Mouse (Mus musculus): ENCODE data around the gene Tspyl1.
"Not testable (repeated sequence)": the region's sequence is repeated elsewhere in the genome, so short reads cannot be mapped to it uniquely, and the experiment has no call there.

The Tspyl1 gene

DNA sequence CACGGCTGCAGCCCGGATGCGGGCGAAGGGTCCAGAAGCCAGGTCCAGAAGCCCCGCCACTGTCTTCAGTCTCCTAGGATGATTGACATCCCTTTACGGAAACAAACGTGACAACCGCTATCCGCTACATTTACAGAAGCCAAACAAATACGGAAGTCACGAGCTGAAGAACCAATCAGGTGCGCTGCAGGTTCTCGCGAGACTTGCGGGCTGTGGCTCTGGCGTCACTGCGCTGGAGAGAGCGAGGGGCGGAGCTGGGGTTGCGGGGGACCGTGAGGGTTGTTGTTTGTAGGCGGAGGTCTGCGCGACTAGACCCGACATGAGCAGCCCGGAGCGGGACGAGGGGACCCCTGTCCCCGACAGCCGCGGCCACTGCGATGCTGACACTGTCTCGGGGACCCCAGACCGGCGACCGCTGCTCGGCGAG is at the start of gene Tspyl1:
TSS of gene Tspyl1 (plus strand) at position 229 of the 427 bp plus-strand sequence.
- DNase-seq (ENCODE audit: low read depth, low spot score), result peak; percentile 97

DNA sequence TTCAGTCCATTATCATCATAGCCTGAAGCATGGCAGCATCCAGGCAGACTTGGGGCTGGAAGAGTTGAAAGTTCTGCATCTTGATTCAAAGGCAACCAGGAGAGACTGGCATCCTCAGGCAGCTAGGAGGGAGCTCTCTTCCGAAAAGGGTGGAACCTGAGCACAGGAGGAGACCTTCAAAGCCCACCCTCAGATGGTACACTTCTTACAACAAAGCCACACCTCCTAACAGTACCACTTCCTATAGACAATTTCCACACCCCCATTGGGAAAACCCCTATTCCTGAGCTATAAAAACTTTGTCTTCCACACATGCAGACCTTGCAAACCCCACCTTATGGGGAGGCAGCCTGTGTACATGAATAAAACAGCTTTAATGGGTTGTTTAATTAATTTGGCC is 48.6 kb upstream of the Tspyl1 start:
- no peak for DNase-seq (ENCODE audit: low read depth, low spot score)

DNA sequence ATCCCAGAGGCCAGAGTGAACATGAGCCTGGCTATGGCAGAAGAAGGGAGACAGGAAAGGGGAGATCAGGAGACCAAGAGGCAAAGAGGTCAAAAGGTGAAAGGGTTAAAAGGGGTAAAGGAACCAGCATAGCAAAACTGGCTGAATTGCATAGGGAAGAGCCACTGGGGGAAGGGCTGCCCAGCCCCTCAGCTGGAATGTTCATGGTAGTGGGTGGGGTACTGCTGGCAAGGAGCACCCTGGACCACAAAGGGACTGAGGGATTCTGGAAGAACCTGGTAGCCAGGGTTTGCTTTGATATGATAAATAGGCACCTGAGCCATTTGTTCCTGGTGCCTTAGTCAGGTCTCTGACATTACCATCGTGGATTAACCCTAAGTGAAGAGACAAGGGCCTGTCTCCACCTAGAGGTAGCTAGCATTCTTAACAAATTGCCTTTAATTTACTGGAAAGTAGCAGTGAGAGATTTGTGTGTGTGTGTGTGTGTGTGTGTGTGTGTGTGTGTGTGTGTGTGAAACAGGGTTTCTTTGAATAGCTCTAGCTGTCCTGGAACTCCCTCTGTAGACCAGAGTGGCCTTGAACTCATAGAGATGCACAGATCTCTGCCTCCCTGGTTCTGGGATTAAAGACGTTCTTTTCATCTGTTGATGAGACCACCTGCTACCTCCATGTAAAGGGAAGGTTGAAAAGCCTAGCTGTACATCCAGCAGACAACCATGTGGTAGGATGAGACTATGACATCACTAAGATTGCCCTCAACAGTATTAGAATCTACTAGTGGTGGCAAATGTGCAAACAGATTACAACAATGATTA is 47.9 kb upstream of the Tspyl1 start:
- no peak for DNase-seq (ENCODE audit: low read depth, low spot score)

DNA sequence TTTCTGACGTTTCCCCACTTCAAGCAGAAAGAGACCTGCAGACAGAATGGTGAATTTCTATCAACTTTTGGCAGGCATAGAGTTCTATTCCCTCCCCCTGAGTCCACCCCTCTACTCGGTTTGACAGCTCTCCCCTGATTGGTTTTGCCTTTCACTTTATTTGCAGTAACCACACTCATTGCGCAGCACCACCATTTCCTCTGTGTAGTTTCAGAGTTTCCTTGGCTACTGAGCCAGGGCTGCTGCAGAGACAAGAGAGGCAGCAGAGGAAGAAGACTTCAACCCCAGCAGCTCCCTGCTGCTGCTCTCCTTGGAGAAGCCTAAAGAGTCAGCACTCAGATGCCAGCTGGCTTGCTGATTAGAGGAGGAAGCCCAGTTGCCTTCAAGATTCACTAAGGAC is 46.6 kb upstream of the Tspyl1 start:
- no peak for DNase-seq (ENCODE audit: low read depth, low spot score)

DNA sequence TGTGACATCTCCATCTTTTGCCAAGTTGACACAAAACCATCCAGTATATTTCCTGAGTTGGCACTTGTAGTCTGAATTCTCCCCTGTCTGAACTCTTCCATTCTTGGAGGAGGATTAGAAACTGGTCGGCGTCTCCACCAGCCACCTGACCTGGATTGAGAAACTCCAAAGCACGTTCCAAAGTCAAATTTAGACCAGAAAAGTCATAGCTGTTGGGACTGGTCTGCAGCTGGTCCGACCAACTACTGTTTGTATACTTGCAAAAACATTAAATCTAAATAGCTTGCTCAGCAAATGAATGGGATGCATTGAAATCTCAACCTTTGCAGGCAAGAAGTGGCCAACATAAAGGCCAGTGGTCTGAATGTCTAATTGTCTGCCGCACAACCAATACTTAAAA is 45.4 kb upstream of the Tspyl1 start:
- DNase-seq (ENCODE audit: low read depth, low spot score), result no peak

DNA sequence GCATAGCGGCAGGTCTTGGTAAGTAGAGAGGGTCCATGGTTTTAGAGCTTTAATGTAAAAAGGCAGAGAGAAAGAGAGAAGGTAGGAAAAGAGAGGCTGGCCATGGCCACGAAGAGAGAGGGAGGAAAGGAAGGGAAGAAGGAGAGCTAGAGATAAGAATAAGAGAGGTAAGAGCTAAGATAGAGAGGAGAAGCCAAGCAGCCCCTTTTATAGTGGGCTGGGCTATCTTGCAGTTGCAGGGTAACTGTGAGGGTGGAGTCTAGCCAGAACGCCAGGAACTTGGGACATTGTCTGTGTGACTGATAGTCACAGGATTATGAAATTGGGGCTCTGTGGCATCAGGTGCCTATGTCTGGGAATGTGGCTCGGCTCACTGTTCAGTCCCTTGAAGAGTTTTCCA is 43.5 kb upstream of the Tspyl1 start:
- no peak for DNase-seq (ENCODE audit: low read depth, low spot score)

DNA sequence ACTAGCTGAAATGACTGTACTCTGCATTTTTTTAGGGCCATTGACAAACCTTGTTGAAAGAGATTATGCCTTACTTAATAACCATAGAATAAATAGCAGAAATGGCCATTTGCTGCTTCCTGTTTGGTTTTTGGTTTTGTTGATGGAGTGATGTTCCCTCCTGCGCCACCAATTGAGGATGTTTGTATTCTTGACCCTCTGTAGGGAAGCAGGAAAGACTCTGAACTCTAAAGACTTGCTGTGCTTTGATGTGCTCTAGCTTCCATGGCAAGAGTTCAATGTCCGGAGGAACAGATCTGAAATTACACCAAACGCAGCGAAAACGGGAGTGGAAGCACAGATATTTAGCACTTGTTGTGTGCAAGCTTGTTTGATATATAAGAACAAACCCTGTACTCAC is 37.2 kb upstream of the Tspyl1 start:
- no peak for DNase-seq (ENCODE audit: low read depth, low spot score)

DNA sequence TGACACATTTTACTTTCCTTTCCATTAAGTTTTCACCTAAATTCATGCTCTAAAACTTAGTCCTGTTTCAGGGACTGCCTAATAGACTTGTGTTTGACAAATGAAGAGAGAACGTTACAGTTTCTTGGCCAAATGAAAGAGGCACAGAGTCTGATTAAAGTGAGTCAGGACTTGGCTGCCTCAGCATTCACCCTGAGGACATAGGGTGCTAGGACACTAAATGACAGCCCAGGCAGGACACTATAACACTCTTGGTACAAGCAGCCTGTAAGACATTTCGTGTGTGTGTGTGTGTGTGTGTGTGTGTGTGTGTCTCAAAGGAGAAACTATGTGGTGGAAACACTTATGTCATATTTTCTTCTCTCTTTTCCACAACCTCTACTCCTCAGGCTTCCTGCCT is 35.9 kb upstream of the Tspyl1 start:
- no peak for DNase-seq (ENCODE audit: low read depth, low spot score)

DNA sequence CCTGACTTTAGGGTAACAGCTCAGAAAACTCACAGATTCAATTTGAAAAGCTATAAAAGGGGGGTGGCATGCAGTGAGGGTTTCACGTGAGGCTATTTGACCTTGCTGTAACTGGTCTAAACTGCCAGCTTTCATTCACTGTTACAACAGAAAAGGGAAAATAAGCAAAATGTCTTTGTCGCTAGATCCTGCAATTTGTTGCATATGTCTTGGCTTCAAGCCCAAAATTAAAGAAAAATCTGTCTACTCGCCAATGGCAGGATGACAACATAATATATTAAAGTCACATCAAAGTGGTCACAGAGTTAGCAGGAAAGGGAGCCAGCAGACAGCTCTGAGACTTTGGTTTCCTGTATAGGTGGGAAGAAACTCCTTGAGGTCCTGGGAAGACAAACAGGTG is 34.2 kb upstream of the Tspyl1 start:
- no peak for DNase-seq (ENCODE audit: low read depth, low spot score)

DNA sequence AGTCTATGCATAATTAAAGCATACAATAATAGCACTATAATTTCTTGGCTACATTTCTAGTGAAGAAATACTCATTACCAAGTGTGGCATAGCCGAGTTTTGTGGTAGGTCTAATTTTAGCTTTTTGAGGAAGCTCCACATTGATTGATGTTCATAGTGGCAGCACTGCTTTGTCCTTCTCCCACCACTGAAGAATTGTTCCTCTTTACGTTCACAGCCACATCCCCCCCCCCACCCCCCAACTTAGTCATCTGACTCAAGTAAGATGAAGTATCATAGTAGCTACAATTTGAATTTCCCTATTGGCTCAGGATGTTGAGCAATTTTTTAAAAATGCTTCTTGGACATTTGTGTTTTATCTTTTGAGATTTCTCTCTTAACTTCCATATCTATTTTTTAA is 32.4 kb upstream of the Tspyl1 start:
- no peak for DNase-seq (ENCODE audit: low read depth, low spot score)

DNA sequence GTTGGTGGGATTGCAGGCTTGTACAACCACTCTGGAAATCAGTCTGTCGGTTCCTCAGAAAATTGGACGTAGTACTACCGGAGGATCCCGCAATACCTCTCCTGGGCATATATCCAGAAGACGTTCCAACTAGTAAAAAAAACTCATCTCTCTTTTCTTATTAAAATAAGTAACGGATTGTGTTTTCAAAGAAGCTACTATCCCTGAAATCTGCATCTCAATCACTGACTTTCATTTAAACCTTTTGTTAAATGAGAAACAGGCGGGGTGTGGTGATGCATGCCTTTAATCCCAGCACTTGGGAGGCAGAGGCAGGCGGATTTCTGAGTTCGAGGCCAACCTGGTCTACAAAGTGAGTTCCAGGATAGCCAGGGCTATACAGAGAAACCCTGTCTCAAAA is 29.2 kb upstream of the Tspyl1 start:
- DNase-seq (ENCODE audit: low read depth, low spot score), result not testable (repeated sequence)

DNA sequence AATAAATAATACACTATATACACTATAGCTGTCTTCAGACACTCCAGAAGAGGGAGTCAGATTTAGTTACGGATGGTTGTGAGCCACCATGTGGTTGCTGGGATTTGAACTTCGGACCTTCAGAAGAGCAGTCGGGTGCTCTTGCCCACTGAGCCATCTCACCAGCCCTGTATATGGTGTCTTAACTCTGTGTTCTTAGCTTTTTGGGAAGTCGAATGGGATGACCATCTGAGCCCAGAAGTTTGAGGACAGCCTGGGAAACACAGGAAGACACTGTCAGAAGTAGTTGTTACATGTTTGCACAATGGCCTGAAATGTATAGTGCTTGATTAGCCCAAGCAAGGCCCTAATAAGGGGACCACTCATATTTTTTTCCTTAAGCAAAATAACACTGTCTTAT is 16.9 kb upstream of the Tspyl1 start:
- DNase-seq (ENCODE audit: low read depth, low spot score), result no peak

DNA sequence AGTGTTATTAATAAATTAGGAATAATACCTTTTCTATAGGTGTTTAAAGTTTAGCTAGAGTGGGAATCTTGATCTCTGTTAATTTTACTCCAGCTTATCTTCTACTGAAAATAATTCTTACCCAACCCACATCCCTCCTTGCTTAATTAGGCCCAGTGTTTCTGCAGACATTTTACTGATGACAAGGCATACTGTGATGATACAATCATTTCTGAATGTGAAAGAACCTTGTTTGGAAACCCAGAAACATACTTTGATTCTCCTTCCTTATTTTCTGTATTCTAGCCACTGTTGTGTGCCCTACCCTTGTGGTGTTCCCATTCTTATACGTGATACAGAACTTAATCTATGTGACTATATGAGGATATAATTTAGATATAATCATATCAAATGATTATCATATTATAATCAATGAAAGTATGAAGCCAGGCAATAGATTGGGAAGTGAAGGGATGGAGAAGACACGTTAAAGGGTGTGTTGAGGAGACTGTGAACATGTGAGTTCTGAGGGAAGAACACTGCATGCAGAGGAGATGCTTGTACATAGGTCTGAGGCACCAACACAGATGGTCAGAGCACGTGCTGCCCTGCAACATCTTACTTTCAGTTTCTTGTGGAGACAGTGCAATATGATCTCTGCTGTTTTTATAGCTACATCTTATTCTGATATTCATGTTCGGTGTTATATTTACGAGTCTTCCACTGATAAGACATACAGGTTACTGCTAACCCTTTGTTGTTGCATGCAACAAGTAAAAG is 14.5 kb upstream of the Tspyl1 start:
- no peak for DNase-seq (ENCODE audit: low read depth, low spot score)

DNA sequence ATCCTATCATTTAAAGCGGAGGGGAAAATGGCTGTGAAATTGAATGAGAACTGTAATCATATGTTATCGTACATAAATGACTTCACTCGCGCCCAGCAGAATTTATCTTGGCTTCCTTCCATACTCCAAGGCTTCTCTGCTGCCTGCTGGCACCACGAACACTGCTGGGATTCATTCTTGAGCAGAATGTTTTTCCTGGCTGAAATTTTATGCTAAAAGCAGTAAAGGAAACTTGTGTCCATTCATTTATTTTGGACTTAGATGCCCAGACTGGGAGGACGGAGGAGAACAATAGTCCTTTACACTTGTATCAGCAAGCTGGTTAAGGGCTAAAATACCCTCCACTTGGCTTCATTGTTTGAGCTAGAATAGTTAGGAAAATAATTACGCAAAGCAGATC is 10.3 kb upstream of the Tspyl1 start:
- DNase-seq (ENCODE audit: low read depth, low spot score), result no peak

DNA sequence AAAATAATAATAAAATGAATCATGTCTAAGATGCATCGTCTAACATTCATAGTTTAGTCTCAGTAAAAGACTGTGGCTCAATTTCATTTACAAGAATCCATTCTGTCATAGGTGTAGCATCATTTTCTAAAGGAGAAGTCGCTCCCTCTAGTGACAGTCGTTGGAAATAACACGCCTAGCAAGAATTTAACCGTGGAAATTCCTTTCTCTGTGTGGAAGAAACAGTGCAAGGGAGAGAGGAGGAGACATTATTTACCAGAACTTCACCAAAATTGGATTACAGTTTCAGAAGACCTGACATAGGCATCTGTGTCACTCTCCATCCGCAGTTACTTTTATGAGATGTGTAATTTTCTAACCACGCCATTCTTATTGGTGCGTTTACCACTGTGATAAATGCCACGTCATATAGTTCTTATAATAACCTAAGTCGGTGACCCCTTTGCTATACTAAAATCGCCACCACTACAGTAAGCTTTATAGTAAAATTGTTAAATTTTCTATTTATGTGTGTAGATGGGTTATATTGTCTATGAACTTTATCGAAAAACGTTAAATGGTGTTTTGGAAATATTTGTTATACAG is 1.3 kb upstream of the Tspyl1 start:
- peak; percentile 63 for DNase-seq (ENCODE audit: low read depth, low spot score)

DNA sequence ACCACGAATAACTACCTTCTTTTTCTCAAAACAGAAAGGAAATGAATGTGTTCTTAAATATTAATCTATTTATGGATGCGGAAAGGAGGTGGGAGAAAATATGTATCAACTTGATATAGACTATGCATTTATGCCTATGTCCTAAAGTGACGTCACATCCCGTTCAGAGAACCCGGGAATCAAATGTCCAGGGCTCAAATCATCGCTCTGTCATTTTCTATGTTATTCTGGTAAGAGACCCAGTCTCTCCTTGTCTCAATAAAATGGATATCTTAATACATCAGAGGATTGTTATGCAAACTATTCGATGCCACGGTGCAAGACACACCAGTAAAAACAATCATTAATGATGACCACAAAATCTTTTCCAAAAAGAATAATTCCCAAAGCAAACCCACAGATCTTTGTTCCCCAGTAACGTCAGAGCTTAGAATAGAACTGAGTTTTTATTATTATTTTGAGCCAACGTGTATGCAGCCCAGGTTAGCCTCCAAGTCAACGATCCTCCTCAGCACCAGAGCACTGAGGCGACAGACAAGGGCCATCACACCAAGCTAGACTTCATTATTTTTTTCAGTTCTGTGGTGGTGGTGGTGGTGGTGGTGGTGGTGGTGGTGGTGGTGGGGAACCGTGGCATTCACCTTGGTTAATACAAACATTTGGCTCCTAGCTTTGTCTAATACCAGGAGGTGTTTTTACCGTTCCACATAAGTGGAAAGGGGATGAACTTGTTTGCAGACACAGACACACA is 604 bp upstream of the Tspyl1 start:
- peak; percentile 31 for DNase-seq (ENCODE audit: low read depth, low spot score)

DNA sequence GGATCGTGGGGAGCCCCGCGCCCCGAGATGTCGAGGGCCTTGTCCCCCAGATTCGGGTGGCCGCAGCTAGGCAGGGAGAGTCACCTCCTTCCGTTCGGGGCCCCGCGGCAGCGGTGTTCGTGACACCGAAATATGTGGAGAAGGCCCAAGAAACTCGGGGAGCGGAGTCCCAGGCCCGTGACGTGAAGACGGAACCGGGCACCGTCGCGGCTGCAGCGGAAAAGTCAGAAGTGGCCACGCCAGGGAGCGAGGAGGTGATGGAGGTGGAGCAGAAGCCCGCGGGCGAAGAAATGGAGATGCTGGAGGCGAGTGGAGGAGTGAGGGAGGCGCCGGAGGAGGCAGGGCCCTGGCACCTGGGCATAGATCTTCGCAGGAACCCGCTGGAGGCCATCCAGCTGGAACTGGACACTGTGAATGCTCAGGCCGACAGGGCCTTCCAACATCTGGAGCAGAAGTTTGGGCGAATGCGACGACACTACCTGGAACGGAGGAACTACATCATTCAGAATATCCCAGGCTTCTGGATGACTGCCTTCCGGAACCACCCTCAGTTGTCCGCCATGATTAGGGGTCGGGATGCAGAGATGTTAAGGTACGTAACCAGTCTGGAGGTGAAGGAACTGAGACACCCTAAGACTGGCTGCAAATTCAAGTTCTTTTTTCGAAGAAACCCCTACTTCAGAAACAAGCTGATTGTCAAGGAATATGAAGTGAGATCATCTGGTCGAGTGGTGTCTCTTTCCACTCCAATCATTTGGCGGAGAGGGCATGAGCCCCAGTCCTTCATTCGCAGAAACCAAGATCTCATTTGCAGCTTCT is 639 bp downstream of the Tspyl1 start:
- DNase-seq (ENCODE audit: low read depth, low spot score), result peak; percentile 36

DNA sequence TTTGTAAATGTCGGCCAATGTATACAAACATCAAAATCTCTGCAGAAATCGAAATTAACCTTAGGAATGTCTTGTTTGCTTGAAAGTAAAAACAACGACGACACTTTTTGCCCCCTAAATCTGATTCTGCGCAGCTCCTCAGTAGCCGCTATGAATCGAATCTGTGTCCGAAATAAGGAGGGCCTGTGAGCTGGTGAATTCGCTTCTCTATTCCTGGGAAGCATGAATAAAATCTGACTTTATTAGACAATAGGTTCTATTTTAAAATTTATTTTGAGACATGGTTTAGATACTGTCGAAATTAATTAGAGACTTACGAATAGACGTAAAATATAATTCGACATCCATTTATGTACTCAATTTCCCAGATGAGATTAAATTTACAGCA is 14.9 kb downstream of the Tspyl1 start:
- DNase-seq (ENCODE audit: low read depth, low spot score), result no peak

DNA sequence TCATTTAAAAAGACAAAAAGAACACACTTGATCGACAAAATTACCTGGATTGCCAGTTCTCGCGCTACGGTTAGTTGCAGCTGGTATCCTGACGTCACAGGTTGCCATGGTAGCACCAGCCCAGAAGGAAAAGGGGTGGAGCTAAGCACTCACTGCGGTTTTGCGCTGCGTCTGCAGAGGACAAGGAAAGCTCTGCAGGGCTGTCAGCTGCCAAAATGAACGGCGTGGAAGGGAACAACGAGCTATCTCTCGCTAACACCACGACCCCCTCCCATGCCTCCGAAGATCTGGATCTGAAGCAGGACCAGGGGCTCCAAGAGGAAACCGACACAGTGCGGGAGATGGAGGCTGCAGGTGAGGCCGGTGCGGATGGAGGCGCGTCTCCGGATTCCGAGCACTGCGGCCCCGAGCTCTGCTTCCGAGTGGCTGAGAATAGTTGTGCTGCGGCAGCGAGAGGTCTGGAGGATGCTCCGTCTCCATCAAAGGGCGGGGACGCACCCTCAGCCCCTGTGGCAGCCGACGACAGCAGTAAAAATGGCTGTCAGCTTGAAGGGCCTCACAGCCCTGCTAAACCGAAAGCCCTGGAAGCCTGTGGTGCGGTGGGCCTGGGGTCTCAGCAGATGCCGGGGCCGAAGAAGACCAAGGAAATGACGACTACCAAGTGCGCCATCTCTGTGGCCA is 15.4 kb downstream of the Tspyl1 start, which contains the start of gene Tspyl4:
TSS of gene Tspyl4 (plus strand) at position 144 of the 681 bp plus-strand sequence.
- DNase-seq (ENCODE audit: low read depth, low spot score), result peak; percentile 74

DNA sequence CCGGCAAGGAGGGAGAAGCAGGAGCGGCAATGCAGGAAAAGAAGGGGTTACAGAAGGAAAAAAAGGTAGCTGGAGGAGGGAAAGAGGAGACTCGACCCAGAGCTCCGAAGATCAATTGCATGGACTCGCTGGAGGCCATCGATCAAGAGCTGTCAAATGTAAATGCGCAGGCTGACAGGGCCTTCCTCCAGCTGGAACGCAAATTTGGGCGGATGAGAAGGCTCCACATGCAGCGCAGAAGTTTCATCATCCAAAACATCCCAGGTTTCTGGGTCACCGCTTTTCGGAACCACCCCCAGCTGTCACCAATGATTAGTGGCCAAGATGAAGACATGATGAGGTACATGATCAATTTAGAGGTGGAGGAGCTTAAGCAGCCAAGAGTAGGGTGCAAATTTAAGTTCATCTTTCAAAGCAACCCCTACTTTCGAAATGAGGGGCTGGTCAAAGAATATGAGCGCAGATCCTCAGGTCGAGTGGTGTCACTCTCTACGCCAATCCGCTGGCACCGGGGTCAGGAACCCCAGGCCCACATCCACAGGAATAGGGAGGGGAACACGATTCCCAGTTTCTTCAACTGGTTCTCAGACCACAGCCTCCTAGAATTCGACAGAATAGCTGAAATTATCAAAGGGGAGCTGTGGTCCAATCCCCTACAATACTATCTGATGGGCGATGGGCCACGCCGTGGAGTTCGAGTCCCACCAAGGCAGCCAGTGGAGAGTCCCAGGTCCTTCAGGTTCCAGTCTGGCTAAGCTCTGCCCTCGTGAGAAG is 16.2 kb downstream of the Tspyl1 start:
- DNase-seq (ENCODE audit: low read depth, low spot score), result no peak

All from c-Kit-negative CD71-positive TER-119-positive erythroid progenitor cells, embryonic 14.5 days (primary cell).